In genomic region chr11:48826752-48827096, GRCm38 (mm10) we compare ENCODE assay signal across 8 mouse cellular contexts. TPM values are rescaled to one million over a fixed set of nuclear protein-coding genes. Genes with fewer than 3 reads are reported as not detected.
A peak's percentile ranks its signal among the peaks of the same experiment; 100 is the strongest.
DNase-seq lines count a peak whose midpoint lies in the region; ATAC-seq and TF ChIP-seq lines count a peak whose summit lies in the region.

No protein-coding gene starts in this region.

- H3K27me3 ChIP-seq in heart, adult 2 months (ENCODE audit: control insufficient read depth, insufficient read depth, low read length) = no peaks in the 10 kb centered on the region
- no peaks in the 10 kb centered on the region; the same call in none of the 2 replicates for H3K27me3 ChIP-seq in forebrain, embryonic 14.5 days (replicated peaks; ENCODE audit: control insufficient read depth, insufficient read depth, low read length)
- H3K27me3 ChIP-seq in midbrain, embryonic 10.5 days (ENCODE audit: low read depth, poor library complexity, severe bottlenecking) = peaks cover 40% of the 10 kb centered on the region

- H3K9ac ChIP-seq in heart, adult 2 months (ENCODE audit: low read depth, low read length) = peak overlapping the region; percentile 74
- H3K9ac ChIP-seq in forebrain, embryonic 14.5 days (ENCODE audit: low read length) = peak overlapping the region; percentile 35

- TF ChIP-seq POLR2A in heart, adult 2 months (IDR thresholded peaks at IDR 0.05; ENCODE audit: insufficient read depth, low read depth, low read length) = no peak

- DNase-seq in heart, adult 2 months = no peak
- DNase-seq in heart, adult 8-10 months (ENCODE audit: low spot score) = no peak
- DNase-seq in forebrain, embryonic 14.5 days (ENCODE audit: low spot score) = peak; percentile 34
- peak; percentile 43 for DNase-seq in midbrain, embryonic 10.5 days (ENCODE audit: low spot score)
- no peak for DNase-seq in thymus, postnatal 0 days (ENCODE audit: low spot score)
- no peak for DNase-seq in layer of hippocampus, adult 9-11 months
- DNase-seq in adrenal gland, postnatal 4 days (ENCODE audit: low spot score in 2 of 2) = no peak

- no peak for TF ChIP-seq CTCF in heart, adult 2 months (IDR thresholded peaks at IDR 0.05)

- H3K4me1 ChIP-seq in heart, adult 2 months (ENCODE audit: control insufficient read depth, insufficient read depth, low read length) = peaks cover 3% of the 10 kb centered on the region
- H3K4me1 ChIP-seq in forebrain, embryonic 14.5 days (ENCODE audit: control insufficient read depth, insufficient read depth, low read length) = no peaks in the 10 kb centered on the region
- H3K4me1 ChIP-seq in midbrain, embryonic 10.5 days = peaks cover 23% of the 10 kb centered on the region

- TF ChIP-seq EP300 in heart, adult 2 months (IDR thresholded peaks at IDR 0.05; ENCODE audit: insufficient read depth, low read depth, low read length) = no peak

- intact Hi-C loops in heart, adult 2 months (cut with DNase I) = no loop called here

- H3K36me3 ChIP-seq in heart, adult 2 months (ENCODE audit: control insufficient read depth, insufficient read depth, low read length) = no peaks in the 10 kb centered on the region
- H3K36me3 ChIP-seq in forebrain, embryonic 14.5 days (ENCODE audit: control insufficient read depth, insufficient read depth, low read length) = no peaks in the 10 kb centered on the region
- H3K36me3 ChIP-seq in midbrain, embryonic 10.5 days = no peaks in the 10 kb centered on the region

- H3K9me3 ChIP-seq in forebrain, embryonic 14.5 days (replicated peaks; ENCODE audit: control insufficient read depth, low read length) = no peaks in the 10 kb centered on the region
- H3K9me3 ChIP-seq in midbrain, embryonic 10.5 days (replicated peaks) = peaks cover 5% of the 10 kb centered on the region; the same call in 1 of the 2 replicates

- WGBS in heart, adult 2 months = 4% methylated on average over 6 of the region's 6 CpGs
- 4% methylated on average over 6 of the region's 6 CpGs for WGBS in forebrain, embryonic 14.5 days
- 2% methylated on average over 6 of the region's 6 CpGs for WGBS in midbrain, embryonic 10.5 days

- H3K27ac ChIP-seq in heart, adult 2 months = peak overlapping the region; percentile 29
- no peak overlapping the region for H3K27ac ChIP-seq in forebrain, embryonic 14.5 days (ENCODE audit: low read depth, low read length)
- H3K27ac ChIP-seq in midbrain, embryonic 10.5 days (replicated peaks) = peak overlapping the region; percentile 75

- no peaks in the 10 kb centered on the region for H3K79me2 ChIP-seq in heart, adult 2 months (replicated peaks; ENCODE audit: control insufficient read depth, insufficient read depth, low read length)

- H3K4me3 ChIP-seq in heart, adult 2 months = peak overlapping the region; percentile 47
- H3K4me3 ChIP-seq in forebrain, embryonic 14.5 days (ENCODE audit: low read depth, low read length) = peak overlapping the region; percentile 36
- peak overlapping the region; percentile 50 for H3K4me3 ChIP-seq in midbrain, embryonic 10.5 days

- peak; percentile 13 for ATAC-seq in CD4-positive, CD25-positive, alpha-beta regulatory T cell, adult 4 months
- ATAC-seq in forebrain, embryonic 14.5 days = peak; percentile 33; the same call in 1 of the 2 replicates

- peak overlapping the region; percentile 50 for H3K4me2 ChIP-seq in forebrain, embryonic 14.5 days (ENCODE audit: low read length)

RNA-seq across cellular contexts. Expression of gene Gm12184, which starts 0.3 kb away (rescaled TPM):
- total RNA-seq in heart, adult 2 months (2021) = 1 to 10 TPM; 3.8 to 3.9 TPM
- 18.8 and 28.2 TPM in 2 replicates for polyA plus RNA-seq in heart, adult 2 months (2012; rRNA removed)
- 1 to 10 TPM; 1.6 to 5.4 (median 3.7) TPM for total RNA-seq in heart, adult 8-10 months (2022)
- 1 to 10 TPM in 1 of 2 experiments, under 1 TPM in 1; 0.92 to 4.1 TPM for polyA plus RNA-seq in CD4-positive, CD25-positive, alpha-beta regulatory T cell, adult 4 months (2017; shearing (Covaris generic))
- 3.5 and 3.6 TPM in 2 replicates for polyA plus RNA-seq in forebrain, embryonic 14.5 days (2014; fragmentation: Nextera tagmentation; extraction: Ambion mirVana)
- 2.1 and 3.2 TPM in 2 replicates for polyA plus RNA-seq in midbrain, embryonic 10.5 days (2016; fragmentation: Nextera tagmentation; extraction: Ambion mirVana)
- 7.6 and 8.8 TPM in 2 replicates for polyA plus RNA-seq in thymus, postnatal 0 days (2015; fragmentation: Nextera tagmentation; extraction: Ambion mirVana)
- 1 to 10 TPM; 5.3 to 5.4 TPM for total RNA-seq in adrenal gland, postnatal 4 days (2021)

RNA-seq across cellular contexts. Expression of gene Trim7, which starts 0.8 kb away (rescaled TPM):
- 10 to 100 TPM; 18.2 to 18.4 TPM for total RNA-seq in heart, adult 2 months (2021)
- 27.9 and 32.6 TPM in 2 replicates for polyA plus RNA-seq in heart, adult 2 months (2012; rRNA removed)
- total RNA-seq in heart, adult 8-10 months (2022) = 10 to 100 TPM; 15.6 to 31.7 (median 17.5) TPM
- polyA plus RNA-seq in CD4-positive, CD25-positive, alpha-beta regulatory T cell, adult 4 months (2017; shearing (Covaris generic)) = 1 to 10 TPM in 1 of 2 experiments, under 1 TPM in 1; 0.77 to 2.1 TPM
- 0.61 and 1.3 TPM in 2 replicates for polyA plus RNA-seq in forebrain, embryonic 14.5 days (2014; fragmentation: Nextera tagmentation; extraction: Ambion mirVana)
- 0.32 and 0.99 TPM in 2 replicates for polyA plus RNA-seq in midbrain, embryonic 10.5 days (2016; fragmentation: Nextera tagmentation; extraction: Ambion mirVana)
- polyA plus RNA-seq in thymus, postnatal 0 days (2015; fragmentation: Nextera tagmentation; extraction: Ambion mirVana) = 1.1 and 2.1 TPM in 2 replicates
- 10 to 100 TPM in 1 of 2 experiments, 1 to 10 TPM in 1; 9.5 to 14.2 TPM for total RNA-seq in adrenal gland, postnatal 4 days (2021)

RNA-seq across cellular contexts. Expression of gene Trim41, which starts 9.6 kb away (rescaled TPM):
- total RNA-seq in heart, adult 2 months (2021) = 10 to 100 TPM; 19.8 to 19.9 TPM
- polyA plus RNA-seq in heart, adult 2 months (2012; rRNA removed) = 19.1 and 19.3 TPM in 2 replicates
- total RNA-seq in heart, adult 8-10 months (2022) = 10 to 100 TPM; 22.2 to 28.9 (median 23.8) TPM
- polyA plus RNA-seq in CD4-positive, CD25-positive, alpha-beta regulatory T cell, adult 4 months (2017; shearing (Covaris generic)) = 1 to 10 TPM; 2.0 to 3.7 TPM
- 3.2 and 4.0 TPM in 2 replicates for polyA plus RNA-seq in forebrain, embryonic 14.5 days (2014; fragmentation: Nextera tagmentation; extraction: Ambion mirVana)
- polyA plus RNA-seq in midbrain, embryonic 10.5 days (2016; fragmentation: Nextera tagmentation; extraction: Ambion mirVana) = 4.7 and 5.3 TPM in 2 replicates
- polyA plus RNA-seq in thymus, postnatal 0 days (2015; fragmentation: Nextera tagmentation; extraction: Ambion mirVana) = 3.5 and 5.5 TPM in 2 replicates
- 10 to 100 TPM; 62.4 to 69.7 TPM for total RNA-seq in adrenal gland, postnatal 4 days (2021)

RNA-seq across cellular contexts. Expression of gene Rack1, which starts 26.6 kb away (rescaled TPM):
- 100 to 1,000 TPM; 337 to 437 TPM for total RNA-seq in heart, adult 2 months (2021)
- polyA plus RNA-seq in heart, adult 2 months (2012; rRNA removed) = 867 and 1,301 TPM in 2 replicates
- total RNA-seq in heart, adult 8-10 months (2022) = 100 to 1,000 TPM; 385 to 495 (median 425) TPM
- 1,000 to 10,000 TPM; 1,099 to 1,661 TPM for polyA plus RNA-seq in CD4-positive, CD25-positive, alpha-beta regulatory T cell, adult 4 months (2017; shearing (Covaris generic))
- 553 and 718 TPM in 2 replicates for polyA plus RNA-seq in forebrain, embryonic 14.5 days (2014; fragmentation: Nextera tagmentation; extraction: Ambion mirVana)
- polyA plus RNA-seq in midbrain, embryonic 10.5 days (2016; fragmentation: Nextera tagmentation; extraction: Ambion mirVana) = 659 and 788 TPM in 2 replicates
- polyA plus RNA-seq in thymus, postnatal 0 days (2015; fragmentation: Nextera tagmentation; extraction: Ambion mirVana) = 988 and 1,015 TPM in 2 replicates
- 100 to 1,000 TPM; 940 to 975 TPM for total RNA-seq in adrenal gland, postnatal 4 days (2021)

RNA-seq across cellular contexts. Expression of gene Irgm1, which starts 44.8 kb away (rescaled TPM):
- total RNA-seq in heart, adult 2 months (2021) = 10 to 100 TPM in 1 of 2 experiments, 1 to 10 TPM in 1; 9.9 to 13.5 TPM
- polyA plus RNA-seq in heart, adult 2 months (2012; rRNA removed) = 10.0 and 17.2 TPM in 2 replicates
- 10 to 100 TPM; 11.7 to 13.3 (median 12.1) TPM for total RNA-seq in heart, adult 8-10 months (2022)
- polyA plus RNA-seq in CD4-positive, CD25-positive, alpha-beta regulatory T cell, adult 4 months (2017; shearing (Covaris generic)) = 100 to 1,000 TPM; 189 to 229 TPM
- polyA plus RNA-seq in forebrain, embryonic 14.5 days (2014; fragmentation: Nextera tagmentation; extraction: Ambion mirVana) = 1.9 and 2.2 TPM in 2 replicates
- 1.2 and 1.6 TPM in 2 replicates for polyA plus RNA-seq in midbrain, embryonic 10.5 days (2016; fragmentation: Nextera tagmentation; extraction: Ambion mirVana)
- 57.1 and 61.0 TPM in 2 replicates for polyA plus RNA-seq in thymus, postnatal 0 days (2015; fragmentation: Nextera tagmentation; extraction: Ambion mirVana)
- 10 to 100 TPM; 17.3 to 20.1 TPM for total RNA-seq in adrenal gland, postnatal 4 days (2021)

Comparison
In these comparisons a context has a peak if more than half of its experiments do, and no peak if none do; other contexts are left out.
1. DNase-seq: peak in forebrain, embryonic 14.5 days (single experiment) and midbrain, embryonic 10.5 days (single experiment); none in heart, adult 2 months (0 of 2), heart, adult 8-10 months (single experiment), thymus, postnatal 0 days (single experiment), layer of hippocampus, adult 9-11 months (single experiment) and adrenal gland, postnatal 4 days (0 of 2).
2. Peak in every context shown above with its lines, with median percentiles within 50 percentile points of each other: H3K4me3 ChIP-seq.